Mouse (Mus musculus) stomach, postnatal 0 days (tissue): ENCODE results near the gene Prkd2.

Source experiments
- CTCF ChIP-seq: IDR thresholded peaks from 2 replicates; pipeline ENCODE4 v1.5.1; 2016; ENCODE audit warnings: antibody characterized with exemption, low read depth, mild to moderate bottlenecking, moderate library complexity
- EP300 ChIP-seq: optimal IDR thresholded peaks from 2 replicates; pipeline ENCODE3; 2016; ENCODE audit warnings: antibody characterized with exemption

DNA sequence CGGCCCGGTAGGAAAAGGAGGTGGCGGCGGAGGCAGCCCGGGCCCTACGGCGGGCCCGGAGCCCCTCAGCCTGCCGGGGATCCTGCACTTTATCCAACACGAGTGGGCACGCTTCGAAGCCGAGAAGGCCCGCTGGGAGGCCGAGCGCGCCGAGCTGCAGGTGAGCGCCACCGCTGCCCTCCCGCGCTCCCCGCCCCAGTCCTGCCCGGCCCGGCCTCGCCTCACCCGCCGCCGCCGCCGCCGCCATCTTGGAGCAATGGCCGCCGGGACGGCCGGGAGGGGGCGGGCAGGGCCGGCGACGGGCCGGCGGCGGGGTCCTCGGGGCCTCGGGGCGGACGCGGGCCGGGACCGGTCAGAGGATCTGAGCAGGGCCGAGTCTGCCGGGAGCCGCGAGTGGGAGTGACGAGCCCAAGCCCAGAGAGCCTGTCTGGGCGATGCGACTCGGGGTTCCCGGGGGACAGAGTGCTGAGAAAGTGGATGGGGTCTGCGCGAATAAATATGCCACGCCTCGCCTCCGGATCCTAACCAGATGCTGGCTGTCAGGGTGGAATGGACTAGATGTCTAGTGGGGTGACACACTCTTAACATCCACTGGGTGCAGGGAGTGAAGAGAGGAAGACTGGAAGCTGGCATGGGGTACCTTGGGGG, 26.1 kb upstream of the Prkd2 start, which contains the start of gene Fkrp:
- TF ChIP-seq CTCF, result peak; percentile 2; the same call in 1 of the 2 replicates
- TF ChIP-seq EP300, result no peak
